Mouse (Mus musculus) kidney, adult 2 months (tissue): Measurements from ENCODE around the gene Gps2.
A peak's percentile ranks its signal among the peaks of the same experiment; 100 is the strongest.

Experiments
- CTCF ChIP-seq: fragments of 200-500 bp; conservative IDR thresholded peaks from 2 replicates; pipeline ENCODE4 v1.5.1; 2011; ENCODE audit warnings: low read depth, mild to moderate bottlenecking, control low read depth, low read length, moderate library complexity, mixed read lengths; ENCODE audit not compliant: insufficient read depth, insufficient read length
- POLR2A ChIP-seq: fragments of 200-500 bp; IDR thresholded peaks from one replicate; pipeline ENCODE4 v1.6.1; 2011; ENCODE audit warnings: low read depth, low read length, control low read depth

DNA sequence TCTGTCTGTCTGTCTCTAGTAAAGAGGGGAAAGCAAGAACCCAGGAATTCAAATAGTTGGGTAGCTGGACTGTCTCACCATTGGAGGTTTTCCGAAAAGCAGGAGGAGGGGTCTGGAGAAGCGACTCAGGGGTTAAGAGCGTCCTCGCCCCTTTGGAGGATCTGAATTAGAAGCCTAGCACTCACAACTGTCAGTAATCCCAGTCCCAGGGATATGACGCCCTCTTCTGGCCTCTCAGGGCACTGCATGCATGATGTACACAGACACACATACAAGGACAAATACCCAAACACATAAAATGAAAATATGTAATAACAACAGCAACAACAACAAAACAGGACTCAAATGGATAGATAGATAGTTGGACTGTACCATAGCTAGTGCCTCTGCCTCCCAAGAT lies 46.9 kb downstream of the Gps2 start:
- no peak for TF ChIP-seq POLR2A
- peak; percentile 30 for TF ChIP-seq CTCF
